Mouse (Mus musculus): ENCODE measurements around the gene Aldh1a1.
"Not testable (repeated sequence)": the region's sequence is repeated elsewhere in the genome, so short reads cannot be mapped to it uniquely, and the experiment has no call there.

Gene Aldh1a1

GRCm38 (mm10) chr19:20492491-20492890, at the start of gene Aldh1a1:
TSS of gene Aldh1a1 (plus strand) at chr19:20492715.
- no peak for DNase-seq

GRCm38 (mm10) chr19:20447807-20448206, 44.7 kb upstream of the Aldh1a1 start:
- DNase-seq: no peak

GRCm38 (mm10) chr19:20449546-20449945, 43.0 kb upstream of the Aldh1a1 start:
- DNase-seq: peak; percentile 33 to 34

- DNase-seq: no peak
These were observed 41.5 kb upstream of the Aldh1a1 start for GRCm38 (mm10) chr19:20451045-20451444.

- DNase-seq: peak; percentile 20 to 28
These were observed 8.0 kb upstream of the Aldh1a1 start for GRCm38 (mm10) chr19:20484497-20484896.

- no peak for DNase-seq
These were observed 565 bp upstream of the Aldh1a1 start for GRCm38 (mm10) chr19:20491950-20492349.

- DNase-seq: no peak
These were observed 4.0 kb downstream of the Aldh1a1 start for GRCm38 (mm10) chr19:20496476-20496875.

GRCm38 (mm10) chr19:20505359-20505758, 12.8 kb downstream of the Aldh1a1 start:
- DNase-seq: no peak

- no peak for DNase-seq
These were observed 14.6 kb downstream of the Aldh1a1 start for GRCm38 (mm10) chr19:20506936-20507615.

- DNase-seq: no peak
These were observed 16.1 kb downstream of the Aldh1a1 start for GRCm38 (mm10) chr19:20508609-20509008.

- no peak for DNase-seq
These were observed 19.5 kb downstream of the Aldh1a1 start for GRCm38 (mm10) chr19:20511971-20512370.

GRCm38 (mm10) chr19:20513181-20513580, 20.7 kb downstream of the Aldh1a1 start:
- DNase-seq: no peak

GRCm38 (mm10) chr19:20513688-20514361, 21.3 kb downstream of the Aldh1a1 start:
- no peak for DNase-seq

- no peak for DNase-seq
These were observed 24.0 kb downstream of the Aldh1a1 start for GRCm38 (mm10) chr19:20516481-20516880.

GRCm38 (mm10) chr19:20529156-20529555, 36.6 kb downstream of the Aldh1a1 start:
- not testable (repeated sequence) for DNase-seq

- DNase-seq: peak; percentile 56 to 69
These were observed 37.6 kb downstream of the Aldh1a1 start for GRCm38 (mm10) chr19:20529921-20530696.

- DNase-seq: no peak
These were observed 44.0 kb downstream of the Aldh1a1 start for GRCm38 (mm10) chr19:20536538-20536937.

- DNase-seq: no peak
These were observed 48.5 kb downstream of the Aldh1a1 start for GRCm38 (mm10) chr19:20541044-20541443.

- no peak for DNase-seq
These were observed 49.4 kb downstream of the Aldh1a1 start for GRCm38 (mm10) chr19:20541924-20542323.

- no peak for DNase-seq
These were observed 51.3 kb downstream of the Aldh1a1 start for GRCm38 (mm10) chr19:20543816-20544215.

- DNase-seq: no peak
These were observed 52.4 kb downstream of the Aldh1a1 start for GRCm38 (mm10) chr19:20544941-20545340.

GRCm38 (mm10) chr19:20547025-20547424, 54.5 kb downstream of the Aldh1a1 start:
- no peak for DNase-seq

GRCm38 (mm10) chr19:20549409-20549808, 56.9 kb downstream of the Aldh1a1 start:
- DNase-seq: no peak

GRCm38 (mm10) chr19:20555365-20555764, 62.9 kb downstream of the Aldh1a1 start:
- DNase-seq: no peak
